Mouse (Mus musculus): ENCODE results near the gene Pigq.

DNA sequence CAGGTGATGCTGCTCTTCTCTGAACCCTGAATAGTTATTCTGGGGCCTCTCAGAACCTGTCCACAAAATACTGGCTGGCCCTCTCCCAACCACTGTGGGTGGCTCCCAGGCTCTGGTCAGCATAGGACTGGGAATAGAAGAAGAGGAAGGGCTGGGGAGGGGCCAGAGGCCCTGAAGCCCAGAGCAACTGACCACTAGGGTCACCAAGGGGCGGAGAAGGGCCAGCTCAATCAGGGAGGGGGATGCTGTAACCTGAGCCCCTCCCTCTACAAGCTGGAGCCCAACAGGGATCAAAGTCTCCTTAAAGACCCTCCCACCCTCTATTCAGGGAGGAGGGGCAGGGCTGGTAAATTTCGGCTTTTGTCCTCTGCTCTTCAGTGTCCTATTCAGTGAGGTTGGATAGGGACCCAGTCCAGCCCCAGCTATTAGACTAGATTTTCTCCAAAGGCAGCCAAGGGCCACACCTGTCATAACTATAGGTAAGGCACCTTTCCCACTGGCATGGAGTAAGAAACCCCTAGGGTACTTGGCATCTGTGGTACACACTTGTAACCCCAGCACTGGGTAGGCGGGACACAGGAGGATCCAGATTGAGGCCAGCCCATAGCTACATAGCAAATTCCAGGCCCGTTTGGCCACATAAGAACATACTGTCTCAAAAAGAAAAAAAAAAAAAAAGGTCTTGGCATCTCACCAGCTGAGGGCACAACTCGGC lies 64.4 kb downstream of the Pigq start, which contains the start of gene Wfikkn1:
- no peak for TF ChIP-seq POLR2A (IDR thresholded peaks at IDR 0.05; ENCODE audit: insufficient read depth, low read depth, low read length)
- TF ChIP-seq CTCF (IDR thresholded peaks at IDR 0.05; ENCODE audit: insufficient read depth, low read depth, low read length): no peak
